In the genomic region with DNA sequence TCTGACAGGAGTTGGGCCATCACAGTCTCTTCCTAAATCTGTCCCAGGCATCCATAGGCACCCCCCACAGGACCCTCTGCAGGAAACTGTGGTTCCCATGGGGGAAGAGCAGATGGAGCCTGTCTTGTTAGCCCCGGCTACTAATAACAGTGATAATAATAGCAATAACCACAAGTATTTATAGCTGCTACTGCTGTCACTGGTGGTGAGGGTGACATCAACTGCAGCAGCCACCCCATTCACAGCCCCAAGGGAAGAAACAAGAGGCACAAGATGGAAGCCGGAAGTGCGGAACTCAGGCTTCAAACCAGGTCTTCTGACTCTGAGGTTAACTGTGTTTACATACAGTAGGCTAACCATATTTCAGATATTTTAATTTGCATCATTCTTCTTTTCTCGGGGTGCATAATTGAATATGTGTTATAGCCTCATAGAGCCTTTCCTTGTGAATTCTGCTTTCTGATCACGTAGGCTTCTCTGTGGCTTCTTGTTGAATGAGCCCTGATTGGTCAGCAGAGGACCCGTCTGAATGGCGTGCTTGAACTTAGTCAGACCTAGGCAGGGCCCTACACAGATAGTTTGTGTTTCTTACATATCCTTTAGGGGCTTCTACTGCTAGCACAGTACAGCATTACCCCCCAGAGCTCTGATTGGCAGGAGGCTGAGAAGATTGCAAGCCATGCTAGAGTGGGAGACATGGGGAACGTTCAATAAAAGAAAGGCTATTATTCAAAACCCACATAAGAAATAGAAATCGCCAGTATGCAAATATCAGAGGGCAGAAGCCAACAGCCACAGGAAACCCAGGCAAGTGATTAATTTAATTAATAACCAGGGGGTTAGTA, we compare ENCODE assay signal across 1 mouse cellular context.
TF ChIP-seq lines count a peak whose summit lies in the region.

No protein-coding gene starts in this region.

TF ChIP-seq in CH12.LX, 34 proteins besides CTCF, POLR2A, EP300 and RAD21 (continued from another document):
- 0 out of 2 replicates have a peak, but pooled peaks have one; percentile 17 for TF ChIP-seq E2F4 (IDR thresholded peaks at IDR 0.05; ENCODE audit: insufficient replicate concordance, low read depth, low read length)
- peak; percentile 76 for TF ChIP-seq CHD2 (IDR thresholded peaks at IDR 0.05; ENCODE audit: low read length)
- 0 out of 2 replicates have a peak, but pooled peaks have one; percentile 36 for TF ChIP-seq TBP (conservative IDR thresholded peaks at IDR 0.05; ENCODE audit: low read depth, low read length)
- peak; percentile 34; the same call in 1 of the 2 replicates for TF ChIP-seq ZNF384 (IDR thresholded peaks at IDR 0.05; ENCODE audit: low read depth, low read length)
